Mouse (Mus musculus) v-Abl transformed pro-B cells (cell line): ENCODE measurements at regions not wholly inside any gene's neighbourhood (a gene's known extent, or its start where the extent isn't known, plus 50 kb on each side); places are given as distances from the start of the nearest gene placed in this dataset.
"Not testable (repeated sequence)": the region's sequence is repeated elsewhere in the genome, so short reads cannot be mapped to it uniquely, and the experiment has no call there.

ENCODE experiments used
- in situ Hi-C, 2 experiments: fragments of 400-800 bp; cut with MboI; formaldehyde crosslinking; loops; one replicate each; pipeline ENCODE4 v1.15.1; 2025; ENCODE audit not compliant: unreplicated experiment in 2 of 2

DNA sequence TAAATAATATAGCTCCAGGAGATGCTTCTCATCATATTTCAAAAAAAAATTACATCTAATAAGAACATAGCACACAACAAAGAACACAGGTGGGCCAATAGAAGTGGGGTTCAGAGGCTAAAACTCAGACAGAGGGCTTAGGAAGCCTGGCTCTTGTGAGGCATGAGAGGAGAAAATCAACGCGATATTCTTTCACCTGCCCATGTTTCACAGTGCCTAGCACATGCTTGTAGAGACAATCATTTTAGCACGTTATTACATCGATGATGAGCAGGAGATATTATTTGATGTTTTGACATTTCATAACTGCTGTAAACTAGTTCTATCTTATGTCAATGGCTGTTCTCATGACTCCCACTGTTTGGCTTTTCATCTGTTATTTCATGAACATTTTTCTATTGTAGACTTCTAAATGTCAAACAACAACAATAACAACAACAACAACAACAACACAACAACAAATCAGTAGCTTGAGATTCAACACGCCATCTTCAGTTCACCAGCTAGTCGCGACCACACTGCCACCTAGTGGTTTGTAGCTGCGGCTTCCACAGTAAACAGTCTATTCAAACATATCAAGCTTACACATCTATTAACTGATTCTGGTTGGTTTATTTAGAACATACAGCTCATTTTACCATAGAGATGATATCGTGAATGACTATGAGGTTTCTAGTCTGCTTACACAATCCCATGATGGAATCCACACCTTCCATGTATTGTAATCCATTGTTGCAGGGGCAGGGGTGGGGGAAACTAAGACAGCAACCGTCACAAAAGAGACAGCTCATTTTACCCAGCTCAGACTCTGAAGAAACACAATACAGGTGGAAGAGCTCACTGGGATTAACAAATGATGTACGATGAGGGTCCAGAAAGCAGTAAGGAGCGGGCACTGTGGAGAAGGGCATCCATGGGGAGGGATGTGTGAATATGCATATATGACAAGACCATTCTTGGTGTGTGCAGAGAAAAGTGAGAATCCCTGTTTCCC, 60.5 kb upstream of the Tmem200a start:
- in situ Hi-C loops = loop anchor here (5.0 to 25.0 kb wide), 6 partner anchors 457 to 1177 kb away; no protein-coding TSS in a partner anchor

DNA sequence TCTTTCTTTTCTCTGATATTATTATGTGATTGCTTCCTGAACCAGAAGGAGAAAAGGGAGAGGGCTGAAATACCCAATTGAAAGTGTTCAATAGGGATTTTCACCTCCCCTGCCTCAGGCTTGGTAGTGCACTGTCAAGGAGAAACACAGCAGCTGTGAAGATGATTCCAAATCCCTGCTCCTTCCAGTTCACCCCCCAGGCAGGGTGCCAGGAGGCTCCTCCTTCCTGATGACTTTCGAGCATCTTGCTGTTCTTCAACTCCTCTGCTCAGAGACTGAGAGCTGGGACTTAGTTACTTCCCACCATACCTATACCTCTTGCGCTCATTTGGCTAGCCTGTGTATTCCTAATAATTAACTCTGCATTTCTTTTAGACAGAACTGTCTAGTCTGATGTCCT, 73.7 kb upstream of the Tmem200a start:
- in situ Hi-C loops = no loop called here

- in situ Hi-C loops = no loop called here
Measured at GRCm38 (mm10) chr10:26158786-26159185, 70.7 kb upstream of the Samd3 start.

- in situ Hi-C loops = not testable (repeated sequence)
Measured at GRCm38 (mm10) chr10:26161139-26161538, 68.4 kb upstream of the Samd3 start.

DNA sequence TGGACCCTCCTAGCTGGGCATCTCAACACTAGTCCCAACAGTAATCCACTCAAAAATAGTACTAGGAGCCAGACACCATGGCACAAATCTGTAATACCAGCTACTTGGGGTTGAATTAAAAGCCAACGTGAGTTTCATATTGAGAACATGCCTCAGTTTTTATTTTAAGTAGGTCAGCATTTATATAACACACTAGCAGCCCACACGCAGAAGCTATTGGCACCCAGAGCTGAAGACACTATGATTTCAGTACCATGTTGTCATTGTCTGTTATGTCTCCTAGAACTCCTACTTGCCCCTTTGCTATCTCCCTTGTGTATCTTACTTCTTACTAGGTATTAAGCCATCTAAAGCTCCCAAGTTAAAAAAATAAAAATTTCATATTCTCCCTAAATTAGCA, 65.0 kb upstream of the Samd3 start:
- in situ Hi-C loops = no loop called here

GRCm38 (mm10) chr10:26177591-26177990, 51.9 kb upstream of the Samd3 start:
- in situ Hi-C loops = no loop called here

- in situ Hi-C loops = no loop called here
Measured at GRCm38 (mm10) chr10:26178356-26178755, 51.2 kb upstream of the Samd3 start.
